Mouse (Mus musculus): ENCODE results near the gene Hoxb6.

Hoxb6 gene

DNA sequence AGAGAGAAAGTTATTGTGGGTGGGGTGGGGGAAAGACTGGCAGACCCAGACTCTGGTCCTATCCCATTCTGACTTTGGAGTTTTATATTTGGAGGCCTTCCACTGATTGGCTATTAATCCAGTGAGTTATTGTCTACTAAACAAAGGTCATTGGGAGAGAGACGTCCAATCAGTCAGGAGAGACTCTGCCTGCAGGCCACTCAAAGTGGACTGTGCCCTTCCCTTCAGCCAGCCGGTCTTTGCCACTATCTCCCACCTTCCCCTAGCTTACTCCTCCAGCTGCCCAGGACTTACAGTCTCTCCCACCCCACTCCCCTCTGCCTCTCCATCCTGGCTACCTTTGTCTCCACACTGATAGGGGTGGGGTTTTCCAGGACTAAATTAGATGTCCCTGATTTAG is 44.3 kb downstream of the Hoxb6 start:
- DNase-seq (ENCODE audit: low spot score), result no peak

DNA sequence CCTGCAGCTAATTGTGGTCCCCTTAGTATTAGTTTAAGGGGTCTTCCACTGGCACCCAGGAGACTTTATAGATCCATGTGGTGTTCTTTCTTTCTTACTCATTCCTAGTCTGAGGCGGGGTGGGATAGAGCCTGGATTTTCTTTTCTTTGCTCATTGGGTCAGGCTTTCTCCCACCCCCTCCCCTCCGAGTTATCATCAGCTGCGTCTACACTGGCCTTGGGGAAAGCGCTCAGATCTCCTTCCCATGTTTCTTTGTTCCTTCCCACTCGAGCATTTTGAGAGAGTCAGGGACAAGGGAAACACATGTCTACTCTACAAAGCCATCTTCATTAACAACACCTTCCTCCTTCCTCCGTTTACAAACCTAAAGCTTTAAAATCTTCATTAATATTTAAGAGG is 44.8 kb downstream of the Hoxb6 start:
- DNase-seq (ENCODE audit: low spot score), result no peak

DNA sequence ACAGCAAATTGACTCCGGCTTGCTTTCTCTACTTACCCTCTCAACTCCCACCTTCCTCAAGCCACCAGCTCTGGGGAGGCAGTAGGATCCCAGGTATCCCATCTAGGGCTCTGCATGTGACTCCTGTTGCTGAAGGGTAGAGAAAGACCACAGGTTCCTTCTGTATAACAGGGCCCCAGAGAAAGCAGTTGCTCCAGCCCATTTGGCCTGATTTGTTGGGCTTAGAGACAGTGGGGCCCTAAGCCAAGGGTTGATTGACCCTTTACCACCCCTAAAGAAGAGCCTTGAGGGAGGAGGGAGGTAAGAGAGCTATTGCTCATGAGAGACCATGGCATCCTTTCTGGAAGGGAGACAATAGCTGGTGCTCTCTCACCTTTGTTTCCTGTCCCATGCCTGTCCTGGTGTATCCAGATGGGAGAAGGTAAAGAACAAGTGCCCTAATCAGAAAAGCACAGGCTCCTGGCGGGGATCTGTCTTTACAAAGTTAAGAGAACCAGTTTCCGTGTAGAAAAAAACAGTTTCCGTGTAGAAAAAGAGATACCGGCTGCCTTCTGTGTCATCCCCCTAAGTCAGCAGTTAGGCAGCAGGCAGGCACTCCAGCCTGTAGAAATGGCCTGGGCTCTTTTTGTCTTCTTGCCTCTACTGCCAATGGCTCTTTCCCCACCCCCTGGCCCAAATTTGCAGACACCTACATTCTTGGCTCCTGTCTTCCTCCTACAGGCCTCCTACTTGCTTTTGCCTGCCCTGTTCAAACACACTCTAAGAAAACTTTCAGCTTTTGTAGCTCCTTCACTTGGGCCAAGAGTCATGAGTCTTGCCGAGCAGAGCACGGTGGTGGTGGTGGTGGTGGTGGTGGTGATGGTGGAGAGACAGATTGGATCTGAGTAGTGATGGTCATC is 46.9 kb downstream of the Hoxb6 start:
- no peak for DNase-seq (ENCODE audit: low spot score)

DNA sequence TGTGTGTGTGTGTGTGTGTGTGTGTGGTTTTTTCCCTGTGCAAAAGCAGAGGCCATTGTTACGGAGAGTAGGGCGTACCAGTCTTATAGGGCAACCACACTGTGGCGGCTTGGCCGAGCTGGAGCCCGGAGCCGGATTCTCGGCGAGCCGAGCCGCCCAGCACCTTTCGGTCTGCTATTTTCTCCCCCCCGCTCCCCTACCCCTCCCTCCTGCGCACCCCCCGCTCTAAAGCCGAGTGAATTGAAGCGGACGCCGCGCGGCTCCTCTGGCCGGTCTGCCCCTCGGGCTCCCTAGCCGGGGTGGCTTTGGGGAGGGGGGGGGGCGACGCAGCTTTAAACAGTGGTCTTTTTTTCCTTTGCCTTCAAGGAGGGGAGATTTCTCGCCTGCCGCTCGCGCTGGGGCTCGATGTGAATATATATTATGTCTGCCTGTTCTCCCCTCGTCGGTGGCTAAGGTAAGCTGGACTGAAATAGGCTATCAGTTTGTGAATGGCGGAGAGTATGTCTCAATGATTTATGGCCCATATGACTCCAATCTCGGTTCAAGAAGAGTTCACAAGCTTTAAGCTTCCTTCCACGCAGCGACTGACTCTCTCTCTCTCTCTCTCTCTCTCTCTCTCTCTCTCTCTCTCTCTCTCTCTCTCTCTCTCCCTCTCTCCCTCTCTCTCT is 48.6 kb downstream of the Hoxb6 start:
- DNase-seq (ENCODE audit: low spot score), result no peak

DNA sequence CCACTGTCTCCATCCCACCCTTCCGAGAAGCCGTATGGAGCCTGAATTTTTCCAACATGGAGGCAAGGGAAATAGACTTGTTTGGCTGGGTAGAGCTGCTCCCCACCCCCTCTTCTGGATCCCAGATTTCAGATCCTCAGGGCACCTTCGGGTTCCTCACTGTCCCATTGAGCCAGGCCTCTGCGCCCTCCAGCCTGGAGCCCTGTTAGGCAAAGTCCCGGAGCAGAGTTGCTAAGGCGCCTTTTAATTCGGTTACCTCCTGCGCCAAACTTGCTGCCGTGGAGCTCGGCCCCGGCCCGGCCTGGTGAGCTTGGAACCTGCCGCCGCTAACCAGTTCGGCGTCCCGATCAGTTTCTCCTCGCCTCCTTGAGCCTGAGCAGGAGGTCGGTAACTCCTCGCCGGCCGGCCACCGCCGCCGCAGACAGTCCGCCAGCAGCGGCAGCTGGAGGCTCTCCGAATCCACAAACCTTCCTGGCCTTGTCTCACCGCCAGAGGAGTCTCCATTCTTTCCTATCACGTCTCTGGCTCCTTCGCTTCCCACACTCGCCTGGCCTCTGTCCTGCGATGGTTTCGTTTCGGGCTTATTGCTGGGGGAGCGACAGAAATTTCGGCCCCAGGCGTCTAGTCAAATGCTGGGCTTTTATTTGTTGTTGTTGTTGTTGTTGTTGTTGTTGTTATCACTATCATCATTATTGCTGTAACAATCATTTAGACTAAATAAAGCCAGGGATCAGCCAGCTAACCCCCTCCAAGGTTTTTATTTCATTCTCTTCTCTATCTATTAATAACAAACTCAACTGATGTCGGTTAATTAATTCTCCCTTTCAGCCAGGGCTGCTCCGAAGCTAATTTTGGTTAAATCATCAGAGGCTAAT is 49.7 kb downstream of the Hoxb6 start:
- no peak for DNase-seq (ENCODE audit: low spot score)

DNA sequence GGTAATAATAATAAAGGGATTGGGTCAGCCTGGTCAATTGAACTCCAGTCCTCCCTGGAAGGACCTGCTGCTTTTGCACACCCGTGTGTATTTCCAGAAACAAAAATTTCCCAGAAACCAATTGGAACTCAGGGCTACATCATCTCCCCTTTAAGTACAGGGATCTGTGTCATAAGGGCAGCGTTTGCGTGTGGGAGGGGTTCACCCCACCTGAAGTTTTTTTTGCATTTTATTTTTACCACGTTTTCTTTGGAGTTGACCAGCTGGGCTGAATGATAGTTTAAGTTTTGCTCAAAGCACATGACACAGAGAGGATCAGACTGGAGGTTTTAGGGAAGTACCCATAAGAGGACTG is 50.3 kb downstream of the Hoxb6 start:
- DNase-seq (ENCODE audit: low spot score), result no peak

DNA sequence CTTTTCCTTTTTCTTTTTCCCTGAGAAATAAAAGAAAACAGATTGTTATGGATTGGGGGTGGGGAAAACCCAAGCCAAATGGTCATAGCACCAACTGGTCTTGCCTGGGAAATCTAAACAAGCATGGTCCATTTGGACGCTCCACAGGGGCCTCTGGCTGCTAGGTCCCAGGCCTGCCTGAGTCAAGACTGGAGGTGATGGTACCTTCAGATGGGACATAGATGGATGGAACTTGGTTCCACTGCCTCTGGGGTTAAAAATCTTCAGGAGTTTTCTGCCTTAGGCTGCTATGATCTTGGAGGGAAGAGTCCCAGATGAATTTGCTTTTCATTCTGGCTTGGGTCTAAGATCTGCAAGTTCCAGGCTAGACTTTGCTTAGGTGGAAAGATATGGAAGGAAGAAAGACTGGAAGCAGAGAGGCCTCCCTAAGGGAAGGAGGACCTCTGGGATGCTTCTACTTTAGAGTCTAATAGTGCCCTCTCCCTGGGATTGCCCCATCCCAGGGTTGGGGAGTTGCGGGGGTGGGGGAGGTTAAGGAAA is 51.0 kb downstream of the Hoxb6 start:
- no peak for DNase-seq (ENCODE audit: low spot score)

DNA sequence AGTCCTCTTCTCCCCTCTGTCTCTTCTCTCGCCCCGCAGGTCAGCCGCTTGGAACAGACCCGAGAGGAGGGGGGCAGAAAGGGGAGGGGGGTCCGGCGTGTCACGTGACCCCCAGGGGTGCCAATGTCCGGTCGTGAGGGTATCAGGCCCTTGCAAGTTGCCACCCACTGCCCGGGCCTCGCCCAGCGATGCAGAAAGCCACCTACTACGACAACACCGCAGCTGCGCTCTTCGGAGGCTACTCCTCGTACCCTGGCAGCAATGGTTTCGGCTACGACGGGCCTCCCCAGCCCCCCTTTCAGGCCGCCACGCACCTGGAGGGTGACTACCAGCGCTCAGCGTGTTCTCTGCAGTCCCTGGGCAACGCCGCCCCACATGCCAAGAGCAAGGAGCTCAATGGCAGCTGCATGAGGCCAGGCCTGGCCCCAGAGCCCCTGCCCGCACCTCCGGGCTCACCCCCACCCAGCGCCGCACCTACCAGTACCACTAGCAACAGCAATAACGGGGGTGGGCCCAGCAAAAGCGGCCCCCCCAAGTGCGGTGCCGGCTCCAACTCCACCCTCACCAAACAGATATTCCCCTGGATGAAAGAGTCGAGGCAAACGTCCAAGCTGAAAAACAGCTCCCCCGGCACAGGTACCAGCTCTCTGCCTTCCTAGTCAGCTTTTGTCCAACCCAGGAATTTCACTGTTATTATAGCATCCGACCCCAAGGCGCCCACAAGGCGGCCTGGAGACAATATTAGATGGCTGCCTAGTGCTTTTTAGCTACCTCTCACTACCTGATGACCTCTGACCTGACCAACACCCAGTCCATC is 52.0 kb downstream of the Hoxb6 start:
- DNase-seq (ENCODE audit: low spot score), result no peak

DNA sequence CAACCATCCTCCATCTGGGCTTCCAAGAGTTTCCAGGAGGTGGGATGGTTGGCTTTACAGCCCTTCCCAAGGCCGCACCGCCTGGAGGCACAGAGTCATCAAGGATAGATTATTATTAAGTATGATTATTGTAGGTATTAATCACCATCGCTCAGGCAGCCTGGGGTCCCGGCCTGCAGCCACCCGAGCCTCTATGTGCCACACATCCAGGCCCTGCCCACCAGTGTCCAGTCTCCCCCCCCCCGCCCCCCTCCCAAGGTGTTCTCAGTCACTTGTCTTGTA is 52.5 kb downstream of the Hoxb6 start:
- DNase-seq (ENCODE audit: low spot score), result no peak

DNA sequence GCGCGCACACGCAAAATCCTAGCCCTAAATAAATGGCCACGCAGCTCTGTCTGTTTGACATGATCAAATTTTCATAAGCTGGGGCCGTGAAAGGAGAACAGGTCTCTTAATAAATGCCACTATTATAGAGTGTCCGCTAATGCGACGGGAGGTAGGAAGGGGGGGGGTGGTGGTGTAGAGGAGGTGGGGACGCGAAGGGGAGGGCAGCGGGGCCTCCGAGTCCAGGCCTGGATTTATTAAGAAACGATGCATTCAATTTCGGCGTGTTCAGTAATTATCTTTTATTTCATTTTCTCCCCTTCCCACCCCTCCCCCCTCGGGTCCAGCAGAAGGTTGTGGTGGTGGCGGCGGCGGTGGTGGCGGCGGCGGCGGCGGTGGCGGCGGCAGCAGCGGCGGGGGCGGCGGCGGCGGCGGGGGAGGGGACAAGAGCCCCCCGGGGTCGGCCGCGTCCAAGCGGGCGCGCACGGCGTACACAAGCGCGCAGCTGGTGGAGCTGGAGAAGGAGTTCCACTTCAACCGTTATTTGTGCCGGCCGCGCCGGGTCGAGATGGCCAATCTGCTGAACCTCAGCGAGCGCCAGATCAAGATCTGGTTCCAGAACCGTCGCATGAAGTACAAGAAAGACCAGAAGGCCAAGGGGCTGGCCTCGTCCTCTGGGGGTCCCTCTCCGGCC is 53.1 kb downstream of the Hoxb6 start:
- DNase-seq (ENCODE audit: low spot score), result no peak

DNA sequence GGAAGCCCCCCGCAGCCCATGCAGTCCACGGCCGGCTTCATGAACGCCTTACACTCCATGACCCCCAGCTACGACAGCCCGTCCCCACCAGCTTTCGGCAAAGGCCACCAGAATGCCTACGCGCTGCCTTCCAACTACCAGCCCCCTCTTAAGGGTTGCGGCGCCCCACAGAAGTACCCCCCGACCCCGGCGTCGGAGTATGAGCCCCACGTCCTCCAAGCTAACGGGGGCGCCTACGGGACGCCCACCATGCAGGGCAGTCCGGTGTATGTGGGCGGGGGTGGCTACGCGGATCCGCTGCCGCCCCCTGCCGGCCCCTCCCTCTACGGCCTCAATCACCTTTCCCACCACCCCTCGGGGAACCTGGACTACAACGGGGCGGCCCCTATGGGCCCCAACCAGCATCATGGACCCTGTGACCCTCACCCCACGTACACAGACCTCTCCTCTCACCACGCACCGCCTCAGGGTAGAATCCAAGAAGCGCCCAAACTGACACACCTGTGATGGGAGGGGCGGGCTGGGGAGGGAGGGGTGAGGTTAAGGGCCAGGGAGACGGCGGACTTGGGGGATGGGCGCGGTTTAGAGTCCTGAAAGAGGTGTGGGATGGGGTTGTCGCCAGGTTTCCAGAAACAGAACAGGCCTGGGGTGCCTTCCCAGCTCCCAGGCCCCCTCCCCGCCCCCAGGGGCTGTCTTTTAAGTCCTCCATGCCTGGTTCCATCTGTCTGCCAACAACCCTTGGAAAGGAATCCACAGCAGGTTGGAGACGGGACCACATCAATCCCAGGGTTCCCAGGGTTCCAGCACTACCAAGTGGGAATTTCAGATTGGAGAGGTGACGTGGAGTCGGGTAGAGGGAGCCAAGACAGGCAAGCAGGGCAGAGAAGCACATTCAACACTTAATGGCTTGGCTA is 53.9 kb downstream of the Hoxb6 start:
- no peak for DNase-seq (ENCODE audit: low spot score)

DNA sequence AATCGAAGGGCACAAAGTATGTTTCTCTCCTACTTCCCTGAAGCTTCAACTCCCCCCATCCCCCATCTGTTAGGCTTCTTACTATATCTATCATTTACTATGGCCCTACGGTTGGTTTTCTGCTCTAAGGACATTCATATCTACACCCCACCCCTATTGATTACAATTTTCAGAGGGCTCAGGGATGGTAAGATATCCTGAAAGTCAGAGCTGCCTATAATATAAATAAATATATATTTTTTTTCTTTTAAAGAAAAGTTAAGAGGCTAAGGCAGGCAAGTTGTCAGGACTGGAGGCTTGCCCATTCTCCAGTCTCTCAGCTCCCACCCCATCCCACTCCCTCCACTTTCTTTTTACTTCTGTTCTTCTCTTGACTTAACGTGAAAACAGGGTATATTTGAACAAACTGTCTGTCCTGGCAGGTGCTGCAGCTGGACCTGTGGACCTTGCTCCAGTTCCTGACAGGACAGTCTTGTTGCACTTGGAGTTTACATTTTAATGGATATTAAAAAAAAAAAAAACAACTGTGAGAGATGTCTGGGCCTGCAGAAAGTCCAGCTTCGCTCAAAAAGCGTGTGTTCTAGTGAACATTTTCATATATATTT is 54.7 kb downstream of the Hoxb6 start:
- DNase-seq (ENCODE audit: low spot score), result no peak

DNA sequence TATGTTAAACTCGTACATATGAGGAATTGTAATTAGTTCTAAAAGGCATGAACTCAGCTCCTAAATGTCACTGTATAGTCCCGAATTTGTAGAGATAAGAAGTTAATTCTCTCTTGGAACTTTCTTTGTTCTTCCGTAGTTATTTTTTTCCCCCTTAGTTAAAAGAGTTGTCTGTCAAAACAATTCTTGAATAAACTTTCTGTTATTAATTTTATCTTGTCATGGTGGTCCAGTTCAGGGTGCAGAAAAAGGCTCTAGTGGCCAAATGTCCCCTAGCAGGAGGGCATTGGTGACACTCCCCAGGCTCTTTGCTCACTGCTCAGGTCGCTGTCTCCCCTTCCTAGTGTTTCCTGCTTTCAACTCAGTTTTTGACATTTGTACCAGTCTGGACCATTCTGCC is 55.4 kb downstream of the Hoxb6 start:
- DNase-seq (ENCODE audit: low spot score), result no peak

DNA sequence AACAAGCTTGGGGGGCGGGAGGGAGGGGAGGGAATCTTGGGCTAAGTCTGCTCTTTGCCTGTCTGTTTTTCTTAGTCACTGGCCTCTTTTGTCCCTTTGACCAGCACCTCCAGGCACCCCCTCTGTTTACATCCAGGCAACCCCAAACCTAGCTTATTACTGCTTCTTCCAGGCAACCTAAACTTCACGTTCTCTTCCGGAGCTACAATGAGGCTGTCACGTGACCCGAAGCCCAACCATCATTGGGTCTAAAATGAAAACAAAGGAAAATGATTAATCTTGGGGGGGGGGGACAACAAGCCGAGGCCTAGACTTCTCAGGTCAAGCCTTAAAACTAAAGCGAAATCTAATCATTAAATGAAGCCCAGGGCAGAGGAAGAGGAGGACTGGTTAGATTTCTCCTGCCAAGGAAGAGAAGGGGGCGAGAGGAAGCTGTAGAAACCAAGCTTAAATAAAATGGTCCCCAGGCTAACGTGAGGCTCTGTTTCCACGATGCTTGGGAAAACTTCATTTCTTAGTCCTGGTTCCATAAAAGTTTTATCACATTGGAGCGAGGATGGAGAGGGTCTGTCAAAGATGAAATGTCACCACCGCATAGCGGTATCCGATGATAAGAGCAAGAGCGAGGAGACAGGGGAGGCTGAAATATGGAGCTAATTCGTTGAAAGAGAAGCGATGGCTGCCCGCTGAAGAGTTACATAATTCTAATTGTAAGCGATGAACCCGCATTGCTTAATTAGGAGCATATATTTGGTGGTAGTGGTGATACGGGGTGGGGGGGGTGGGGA is 56.1 kb downstream of the Hoxb6 start:
- no peak for DNase-seq (ENCODE audit: low spot score)

DNA sequence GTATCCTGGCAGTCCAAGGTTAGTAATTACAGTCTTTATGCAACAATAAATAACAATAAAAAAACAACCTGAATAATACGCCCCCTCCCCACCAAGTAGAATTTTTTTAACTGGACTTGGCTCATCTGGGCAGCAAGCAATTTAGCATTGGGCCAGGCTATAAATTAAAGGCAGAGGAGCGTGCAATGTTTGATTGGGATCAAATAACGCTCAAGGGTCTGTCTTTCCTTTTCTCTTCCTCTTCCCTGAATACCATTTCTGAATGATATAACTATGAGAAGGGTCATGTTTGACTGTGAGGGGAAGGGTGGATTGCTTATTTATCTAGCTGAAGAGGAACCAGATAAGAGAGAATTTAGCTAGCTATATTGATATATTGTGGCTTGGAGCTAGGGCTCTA is 56.7 kb downstream of the Hoxb6 start:
- no peak for DNase-seq (ENCODE audit: low spot score)

DNA sequence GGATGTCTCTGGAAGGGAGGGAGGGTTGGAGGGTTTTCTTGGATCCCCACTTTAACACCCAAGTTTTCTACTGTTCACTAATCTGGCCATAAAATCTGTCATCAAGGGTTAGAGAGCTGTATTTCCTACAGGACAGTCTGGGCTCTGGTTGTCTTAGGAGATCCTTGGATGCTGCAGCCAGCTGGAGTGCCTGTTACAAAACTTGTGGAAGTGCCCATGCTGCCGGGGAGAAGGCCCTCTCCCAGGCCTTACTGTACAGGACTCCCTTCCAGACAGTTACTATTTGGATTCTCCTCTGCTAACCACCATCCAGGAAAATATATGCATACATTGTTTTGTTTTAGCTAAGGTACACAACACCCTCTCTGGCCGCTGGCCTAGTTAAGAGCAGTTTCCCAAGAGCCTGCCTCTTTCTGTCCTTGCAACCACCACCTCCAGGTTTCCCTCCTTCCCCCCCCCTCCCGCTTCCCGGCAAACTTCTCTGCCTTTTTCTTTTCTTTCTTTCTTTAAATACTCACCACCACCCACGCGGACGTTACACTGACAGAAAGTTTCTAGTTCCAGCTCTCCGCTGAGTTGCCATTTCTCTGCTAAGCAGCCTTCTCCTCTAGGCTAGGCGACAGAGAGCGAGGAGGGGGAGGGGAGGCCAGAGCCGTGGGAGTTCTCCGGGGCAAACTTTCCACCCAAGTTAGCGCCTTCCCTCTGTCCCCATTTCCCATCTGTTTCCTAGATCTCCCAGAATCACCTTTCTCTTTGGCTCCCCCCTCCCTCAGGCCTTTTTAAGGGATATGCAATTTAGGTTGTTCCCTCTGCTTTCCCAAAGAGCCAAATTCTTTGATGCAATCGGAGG is 57.4 kb downstream of the Hoxb6 start:
- no peak for DNase-seq (ENCODE audit: low spot score)

DNA sequence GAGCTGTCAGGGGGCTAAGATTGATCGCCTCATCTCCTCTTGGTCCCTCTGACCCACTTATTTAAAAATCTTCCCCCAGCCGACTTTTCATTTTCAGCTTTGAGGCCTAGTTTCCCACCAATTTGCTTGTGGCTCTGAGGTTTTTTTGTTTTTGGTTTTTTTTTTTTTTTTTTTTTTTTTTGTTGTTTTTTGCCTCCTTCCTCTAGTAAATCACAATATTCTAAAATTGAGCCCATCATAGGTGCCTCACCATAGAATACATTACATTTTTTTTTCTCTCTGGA is 58.0 kb downstream of the Hoxb6 start, which contains the start of gene Hoxb2:
TSS of gene Hoxb2 (plus strand) at position 185 of the 284 bp plus-strand sequence.
- no peak for DNase-seq (ENCODE audit: low spot score)

DNA sequence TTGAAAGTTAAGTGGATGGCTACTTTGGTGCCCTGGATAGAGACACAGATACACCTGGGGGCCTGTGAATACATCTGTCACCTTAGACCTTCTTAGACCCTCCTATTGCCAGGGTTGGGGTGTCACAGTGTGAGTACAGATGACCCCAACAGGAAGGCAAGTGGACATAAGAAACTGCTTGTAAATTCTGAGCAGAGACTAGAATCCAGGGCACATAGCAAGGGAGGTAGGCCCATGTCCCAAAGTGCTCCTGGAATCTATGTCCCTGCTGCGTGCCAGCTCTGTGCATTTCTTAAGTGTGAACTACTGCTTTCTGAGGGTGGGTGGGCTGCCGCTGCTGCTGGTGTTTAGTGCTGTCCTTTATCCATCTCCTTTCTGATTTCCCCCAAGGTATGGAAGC is 58.5 kb downstream of the Hoxb6 start:
- DNase-seq (ENCODE audit: low spot score), result no peak

Data from ovary, postnatal 14 days (tissue).